Mouse (Mus musculus) limb, embryonic 14.5 days (tissue): ENCODE measurements around the gene Alg11. TPM values are rescaled to one million over a fixed set of nuclear protein-coding genes. Genes with fewer than 3 reads are reported as not detected.

ENCODE experiments used
- ATAC-seq: fragments of 200-750 bp; cut with Nextera tagmentation; 2 replicates; pipeline ENCODE4 v1.8.0; 2017; ENCODE audit warnings: low read depth, moderate number of reproducible peaks, moderate TSS enrichment; ENCODE audit not compliant: low FRiP score
- DNase-seq: peaks from one replicate; pipeline ENCODE4 v3.0.0-alpha.2; 2015; ENCODE audit warnings: low spot score
- H3K27ac ChIP-seq: fragments of 300-500 bp; sonication (generic); replicated peaks from 2 replicates; pipeline ENCODE4 v1.5.1; 2014; ENCODE audit warnings: low read depth, mild to moderate bottlenecking, low read length, moderate library complexity, mixed read lengths
- H3K27me3 ChIP-seq: fragments of 300-500 bp; sonication (generic); 2 replicates; pipeline ENCODE4 v1.6.1; 2014; ENCODE audit warnings: low read length, mixed read lengths; ENCODE audit not compliant: control insufficient read depth, insufficient read depth
- H3K36me3 ChIP-seq: fragments of 300-500 bp; sonication (generic); 2 replicates; pipeline ENCODE4 v1.6.1; 2014; ENCODE audit warnings: mild to moderate bottlenecking, low read length, moderate library complexity, mixed read lengths; ENCODE audit not compliant: control insufficient read depth, insufficient read depth
- H3K4me1 ChIP-seq: fragments of 300-500 bp; sonication (generic); 2 replicates; pipeline ENCODE4 v1.6.1; 2014; ENCODE audit warnings: antibody characterized with exemption, low read length, mixed read lengths; ENCODE audit not compliant: control insufficient read depth, insufficient read depth
- H3K4me2 ChIP-seq: fragments of 300-500 bp; sonication (generic); replicated peaks from 2 replicates; pipeline ENCODE4 v1.6.1; 2014; ENCODE audit warnings: low read depth, mild to moderate bottlenecking, low read length, moderate library complexity; ENCODE audit not compliant: severe bottlenecking
- H3K4me3 ChIP-seq: fragments of 300-500 bp; sonication (generic); replicated peaks from 2 replicates; pipeline ENCODE4 v1.5.1; 2014; ENCODE audit warnings: low read length
- H3K9ac ChIP-seq: fragments of 300-500 bp; sonication (generic); 2 replicates; pipeline ENCODE4 v1.6.1; 2014; ENCODE audit warnings: mild to moderate bottlenecking, low read depth, low read length, moderate library complexity; ENCODE audit not compliant: severe bottlenecking
- H3K9me3 ChIP-seq: fragments of 300-500 bp; sonication (generic); 2 replicates; pipeline ENCODE4 v1.6.1; 2016; ENCODE audit warnings: low read length; ENCODE audit not compliant: control insufficient read depth
- POLR2A ChIP-seq: fragments of 200-500 bp; IDR thresholded peaks from 2 replicates; pipeline ENCODE4 v1.8.0; 2012; ENCODE audit warnings: inconsistent platforms, mild to moderate bottlenecking, moderate library complexity, borderline replicate concordance; ENCODE audit not compliant: insufficient read depth, insufficient read length; ENCODE audit errors: extremely low read depth
- WGBS: fragments of 180-500 bp; shearing (Covaris S2); extraction: QIAGEN DNeasy Blood & Tissue Kit; methylation state at CpG from one replicate; pipeline ENCODE4 v1.1.7; 2014; 5-methylcytosine and 5-hydroxymethylcytosine counted together
- polyA plus RNA-seq, 2 experiments: library from polyadenylated mRNA; depleted of rRNA in 1 of 2; stranded (reverse) in 1 of 2; unstranded in 1 of 2; fragments of >200 nt; fragmentation: Nextera tagmentation in 1 of 2; extraction: Ambion mirVana in 1 of 2; gene quantifications; 2 replicates each; pipeline versions ENCODE4 v1.2.1 to v1.2.3; 2012 to 2014

The Alg11 gene
- polyA plus RNA-seq, 2 experiments = 11.3 to 23.4 TPM

- no peak overlapping the region for H3K9ac ChIP-seq
- H3K27ac ChIP-seq = no peak overlapping the region
- H3K9me3 ChIP-seq = no peaks in the 10 kb centered on the region
- ATAC-seq = no peak
- H3K27me3 ChIP-seq = no peaks in the 10 kb centered on the region
- H3K4me3 ChIP-seq = no peak overlapping the region
- TF ChIP-seq POLR2A = no peak
- no peak overlapping the region for H3K4me2 ChIP-seq
- 66% methylated on average over 4 of the region's 4 CpGs for WGBS
- no peaks in the 10 kb centered on the region for H3K4me1 ChIP-seq
- H3K36me3 ChIP-seq = no peaks in the 10 kb centered on the region
- no peak for DNase-seq
Measured at GRCm38 (mm10) chr8:22025241-22025640, 35.3 kb upstream of the Alg11 start.

GRCm38 (mm10) chr8:22028973-22029372 is 31.5 kb upstream of the Alg11 start:
- Histone ChIP-seq H3K4me2 (no peak overlapping the region), H3K9ac (no peak overlapping the region), H3K9me3 (no peaks in the 10 kb centered on the region), H3K27me3 (no peaks in the 10 kb centered on the region), H3K36me3 (no peaks in the 10 kb centered on the region), H3K27ac (no peak overlapping the region), H3K4me3 (no peak overlapping the region), H3K4me1 (no peaks in the 10 kb centered on the region)
- ATAC-seq (no peak), DNase-seq (no peak)
- 84% methylated on average over 3 of the region's 3 CpGs for WGBS
- TF ChIP-seq POLR2A = no peak

GRCm38 (mm10) chr8:22030990-22031389 is 29.5 kb upstream of the Alg11 start:
- no peak for TF ChIP-seq POLR2A
- no peak overlapping the region for H3K27ac ChIP-seq
- H3K27me3 ChIP-seq = no peaks in the 10 kb centered on the region
- no peak overlapping the region for H3K9ac ChIP-seq
- no peak for ATAC-seq
- no peak overlapping the region for H3K4me3 ChIP-seq
- H3K4me1 ChIP-seq = no peaks in the 10 kb centered on the region
- H3K9me3 ChIP-seq = no peaks in the 10 kb centered on the region
- 88% methylated on average over 3 of the region's 3 CpGs for WGBS
- no peak overlapping the region for H3K4me2 ChIP-seq
- no peaks in the 10 kb centered on the region for H3K36me3 ChIP-seq
- no peak for DNase-seq

GRCm38 (mm10) chr8:22036137-22036536 is 24.4 kb upstream of the Alg11 start:
- Histone ChIP-seq H3K4me2 (no peak overlapping the region), H3K4me3 (no peak overlapping the region), H3K4me1 (no peaks in the 10 kb centered on the region), H3K9ac (no peak overlapping the region), H3K27me3 (no peaks in the 10 kb centered on the region), H3K27ac (no peak overlapping the region), H3K36me3 (no peaks in the 10 kb centered on the region), H3K9me3 (no peaks in the 10 kb centered on the region)
- DNase-seq = no peak
- 90% methylated on average over 9 of the region's 9 CpGs for WGBS
- ATAC-seq = no peak
- TF ChIP-seq POLR2A = no peak

GRCm38 (mm10) chr8:22037022-22037421 is 23.5 kb upstream of the Alg11 start:
- Histone ChIP-seq H3K4me2 (no peak overlapping the region), H3K4me1 (no peaks in the 10 kb centered on the region), H3K9me3 (no peaks in the 10 kb centered on the region), H3K27me3 (no peaks in the 10 kb centered on the region), H3K4me3 (no peak overlapping the region), H3K9ac (no peak overlapping the region), H3K36me3 (no peaks in the 10 kb centered on the region), H3K27ac (no peak overlapping the region)
- ATAC-seq (no peak), DNase-seq (no peak)
- TF ChIP-seq POLR2A = no peak
- 81% methylated on average over 7 of the region's 7 CpGs for WGBS

- Histone ChIP-seq H3K9ac (no peak overlapping the region), H3K4me2 (no peak overlapping the region), H3K27me3 (no peaks in the 10 kb centered on the region), H3K4me1 (no peaks in the 10 kb centered on the region), H3K9me3 (no peaks in the 10 kb centered on the region), H3K27ac (no peak overlapping the region), H3K36me3 (no peaks in the 10 kb centered on the region), H3K4me3 (no peak overlapping the region)
- ATAC-seq (no peak), DNase-seq (no peak)
- TF ChIP-seq POLR2A = no peak
- WGBS = 17% methylated on average over 15 of the region's 15 CpGs
Measured at GRCm38 (mm10) chr8:22039468-22040152, 20.9 kb upstream of the Alg11 start.
